Mouse (Mus musculus) heart, adult 2 months (tissue): ENCODE measurements at regions not wholly inside any gene's neighbourhood (a gene's known extent, or its start where the extent isn't known, plus 50 kb on each side); places are given as distances from the start of the nearest gene placed in this dataset.

ENCODE experiments used
- CTCF ChIP-seq: fragments of 200-600 bp; IDR thresholded peaks from 2 replicates; pipeline ENCODE4 v1.8.1; 2022; ENCODE audit warnings: antibody characterized with exemption, mild to moderate bottlenecking, moderate library complexity
- POLR2A ChIP-seq: fragments of 200-500 bp; IDR thresholded peaks from 2 replicates; pipeline ENCODE4 v1.6.1; 2011; ENCODE audit warnings: mild to moderate bottlenecking, low read depth, low read length, control low read depth; ENCODE audit not compliant: insufficient read depth

DNA sequence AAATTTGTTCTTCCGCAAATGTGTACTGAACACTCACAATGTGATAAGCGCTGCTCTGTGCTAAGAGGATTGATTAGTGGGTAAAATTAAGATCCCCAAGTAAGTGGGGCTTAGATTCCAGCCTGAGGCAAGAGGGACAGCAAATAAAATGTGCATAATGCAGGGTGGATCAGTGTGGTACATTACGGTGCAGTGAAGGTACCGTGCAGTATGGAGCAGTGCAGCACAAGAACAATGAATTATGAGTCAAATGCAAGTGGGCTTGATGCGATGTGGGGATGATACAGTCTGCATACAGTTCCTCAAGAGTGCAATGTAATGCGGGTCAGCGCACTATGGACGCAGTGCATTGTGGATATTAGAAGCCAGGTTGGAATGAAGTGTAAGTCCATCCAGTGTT is 367.8 kb downstream of the Kif16b start:
- TF ChIP-seq CTCF (no peak), POLR2A (no peak)
